Mouse (Mus musculus) midbrain, embryonic 13.5 days (tissue): ENCODE measurements around the gene Gk5. TPM values are rescaled to one million over a fixed set of nuclear protein-coding genes. Genes with fewer than 3 reads are reported as not detected.

Experiments
- polyA plus RNA-seq: library from polyadenylated mRNA; unstranded; fragments of >200 nt; fragmentation: Nextera tagmentation; extraction: Ambion mirVana; gene quantifications from 2 replicates; pipeline ENCODE4 v1.2.1, GENCODE M21; 2015

The Gk5 gene
- polyA plus RNA-seq, 1 experiment from 2014 or later, result 1.5 TPM

Other genes starting within 250 kb of the Gk5 start
- 20.1 and 21.4 TPM in 2 replicates for gene Xrn1, start 164.6 kb upstream of the Gk5 start, polyA plus RNA-seq
- gene Tfdp2, start 76.9 kb downstream of the Gk5 start, polyA plus RNA-seq, result 49.6 and 52.4 TPM in 2 replicates
- 168 and 178 TPM in 2 replicates for gene Atp1b3, start 245.1 kb downstream of the Gk5 start, polyA plus RNA-seq